Comparison of ENCODE assay signal across 9 mouse cellular contexts in genomic region chr10:121504973-121505911, GRCm38 (mm10). TPM values are rescaled to one million over a fixed set of nuclear protein-coding genes. Genes with fewer than 3 reads are reported as not detected.
A peak's percentile ranks its signal among the peaks of the same experiment; 100 is the strongest.
DNase-seq lines count a peak whose midpoint lies in the region; ATAC-seq lines count a peak whose summit lies in the region.
"Had no signal": no experiment of that assay in that cellular context is flagged by ENCODE, and none has a peak within 500 bp of the region (broad histone marks: within the 10 kb centered on the region; RNA-seq: fewer than 3 reads in every experiment).

No protein-coding gene starts in this region.

- WGBS in forebrain, embryonic 13.5 days: 23% methylated on average over 35 of the region's 35 CpGs
- 26% methylated on average over 35 of the region's 35 CpGs for WGBS in heart, embryonic 15.5 days
- 12% methylated on average over 35 of the region's 35 CpGs for WGBS in liver, embryonic 12.5 days (ENCODE audit: insufficient replicate concordance)

- peak overlapping the region; percentile 31 for H3K4me3 ChIP-seq in forebrain, embryonic 13.5 days
- H3K4me3 ChIP-seq in heart, embryonic 15.5 days: peak overlapping the region; percentile 53
- H3K4me3 ChIP-seq in liver, embryonic 12.5 days: peak overlapping the region; percentile 49

- peak overlapping the region; percentile 57 for H3K4me2 ChIP-seq in forebrain, embryonic 13.5 days
- peak overlapping the region; percentile 75 for H3K4me2 ChIP-seq in heart, embryonic 15.5 days
- H3K4me2 ChIP-seq in liver, embryonic 12.5 days: peak overlapping the region; percentile 82

- ATAC-seq in forebrain, embryonic 13.5 days: peak; percentile 93
- ATAC-seq in heart, embryonic 15.5 days (replicated peaks; ENCODE audit: insufficient number of reproducible peaks, insufficient read depth, low FRiP score, low read depth): peak; percentile 84
- peak; percentile 93 for ATAC-seq in liver, embryonic 12.5 days
- ATAC-seq: Patski had no signal

- no peaks in the 10 kb centered on the region for H3K27me3 ChIP-seq in forebrain, embryonic 13.5 days
- H3K27me3 ChIP-seq in heart, embryonic 15.5 days: no peaks in the 10 kb centered on the region
- H3K27me3 ChIP-seq in liver, embryonic 12.5 days (replicated peaks): no peaks in the 10 kb centered on the region
- no peaks in the 10 kb centered on the region for H3K27me3 ChIP-seq in splenic B cell, adult 2 months (ENCODE audit: control insufficient read depth, insufficient read depth, low read length, poor library complexity, severe bottlenecking)
- H3K27me3 ChIP-seq: Patski had no signal

- no peaks in the 10 kb centered on the region for H3K9me3 ChIP-seq in forebrain, embryonic 13.5 days (replicated peaks)
- H3K9me3 ChIP-seq in heart, embryonic 15.5 days (replicated peaks): no peaks in the 10 kb centered on the region
- H3K9me3 ChIP-seq in liver, embryonic 12.5 days (replicated peaks): no peaks in the 10 kb centered on the region

- H3K9ac ChIP-seq in forebrain, embryonic 13.5 days: peak overlapping the region; percentile 49; the same call in 1 of the 2 replicates
- H3K9ac ChIP-seq in heart, embryonic 15.5 days: peak overlapping the region; percentile 54
- peak overlapping the region; percentile 71 for H3K9ac ChIP-seq in liver, embryonic 12.5 days

- peak; percentile 86 for DNase-seq in CD4-positive, CD25-positive, alpha-beta regulatory T cell, adult 2 months (ENCODE audit: low read depth, low spot score)
- peak; percentile 63 for DNase-seq in cerebellum, adult 11 months
- DNase-seq in kidney, postnatal 10 days: peak; percentile 82
- DNase-seq in naive thymus-derived CD4-positive, alpha-beta T cell, adult 2 months (ENCODE audit: low read depth): peak; percentile 84
- DNase-seq in splenic B cell, adult 2 months (ENCODE audit: low read depth, low spot score): peak; percentile 73

- peak overlapping the region; percentile 72 for H3K27ac ChIP-seq in forebrain, embryonic 13.5 days
- H3K27ac ChIP-seq in heart, embryonic 15.5 days: peak overlapping the region; percentile 72
- peak overlapping the region; percentile 87 for H3K27ac ChIP-seq in liver, embryonic 12.5 days

- no peaks in the 10 kb centered on the region for H3K36me3 ChIP-seq in forebrain, embryonic 13.5 days (ENCODE audit: poor library complexity, severe bottlenecking)
- H3K36me3 ChIP-seq in heart, embryonic 15.5 days: no peaks in the 10 kb centered on the region
- H3K36me3 ChIP-seq in liver, embryonic 12.5 days: no peaks in the 10 kb centered on the region
- H3K36me3 ChIP-seq in splenic B cell, adult 2 months (ENCODE audit: control insufficient read depth, insufficient read depth, low read length, poor library complexity, severe bottlenecking): no peaks in the 10 kb centered on the region

- peaks cover 45% of the 10 kb centered on the region for H3K4me1 ChIP-seq in forebrain, embryonic 13.5 days
- H3K4me1 ChIP-seq in heart, embryonic 15.5 days (replicated peaks): peaks cover 25% of the 10 kb centered on the region
- peaks cover 72% of the 10 kb centered on the region for H3K4me1 ChIP-seq in liver, embryonic 12.5 days

RNA-seq across cellular contexts. Expression of gene Rassf3, which starts 29.1 kb away (rescaled TPM):
- polyA plus RNA-seq in forebrain, embryonic 13.5 days (2015; fragmentation: Nextera tagmentation; extraction: Ambion mirVana): 3.5 and 3.7 TPM in 2 replicates
- 20.9 and 22.2 TPM in 2 replicates for polyA plus RNA-seq in heart, embryonic 15.5 days (2015; fragmentation: Nextera tagmentation; extraction: Ambion mirVana)
- polyA plus RNA-seq in liver, embryonic 12.5 days (2016; fragmentation: Nextera tagmentation; extraction: Ambion mirVana): 12.3 and 12.8 TPM in 2 replicates

Comparison
In these comparisons a context has a peak if more than half of its experiments do, and no peak if none do; other contexts are left out.
1. Peak in every context shown above with its lines: DNase-seq, ATAC-seq, H3K4me3 ChIP-seq and H3K27ac ChIP-seq.